25 mouse cellular contexts compared by ENCODE assay signal in the genomic region with DNA sequence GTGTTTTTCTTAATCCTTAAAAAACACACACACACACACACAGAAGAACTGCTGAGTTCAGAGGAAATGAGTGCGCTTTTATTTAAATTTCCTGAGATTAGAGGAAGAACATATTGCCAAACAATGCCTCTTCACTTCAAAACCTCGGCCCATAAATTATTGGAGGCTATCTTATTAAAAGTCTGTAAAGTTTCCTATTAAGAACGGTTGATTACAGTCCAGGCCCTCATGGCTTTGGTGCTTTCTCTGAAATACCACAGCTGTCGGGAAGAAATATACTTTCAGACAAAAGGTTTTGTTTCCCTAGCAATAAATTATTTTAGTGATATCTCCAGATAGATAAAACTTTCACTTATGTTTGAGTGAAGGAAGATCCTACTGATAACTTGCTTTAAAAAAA. TPM values are rescaled to one million over a fixed set of nuclear protein-coding genes. Genes with fewer than 3 reads are reported as not detected.
DNase-seq lines count a peak whose midpoint lies in the region; ATAC-seq lines count a peak whose summit lies in the region.
"Had no signal": no experiment of that assay in that cellular context is flagged by ENCODE, and none has a peak within 500 bp of the region (broad histone marks: within the 10 kb centered on the region; RNA-seq: fewer than 3 reads in every experiment).

No protein-coding gene starts in this region.

- WGBS in kidney, embryonic 14.5 days = 21% methylated on average over 4 of the region's 4 CpGs
- 74% methylated on average over 4 of the region's 4 CpGs for WGBS in hindbrain, embryonic 16.5 days

- H3K4me2 ChIP-seq in kidney, embryonic 14.5 days (replicated peaks; ENCODE audit: low read depth, low read length) = no peak overlapping the region
- H3K4me2 ChIP-seq in hindbrain, embryonic 16.5 days (ENCODE audit: low read length) = no peak overlapping the region
- H3K4me2 ChIP-seq: forebrain, embryonic 13.5 days; heart, embryonic 12.5 days; hindbrain, embryonic 12.5 days had no signal

- no peak overlapping the region for H3K4me3 ChIP-seq in kidney, embryonic 14.5 days (ENCODE audit: low read length)
- no peak overlapping the region for H3K4me3 ChIP-seq in hindbrain, embryonic 16.5 days (ENCODE audit: low read length)
- H3K4me3 ChIP-seq: embryonic facial prominence, embryonic 10.5 days; forebrain, embryonic 13.5 days; heart, embryonic 12.5 days; hindbrain, embryonic 12.5 days had no signal

- H3K27ac ChIP-seq in kidney, embryonic 14.5 days (ENCODE audit: low read depth, low read length) = no peak overlapping the region
- H3K27ac ChIP-seq in hindbrain, embryonic 16.5 days (ENCODE audit: low read depth, low read length) = no peak overlapping the region
- H3K27ac ChIP-seq: embryonic facial prominence, embryonic 10.5 days; forebrain, embryonic 13.5 days; hindbrain, embryonic 12.5 days; hindbrain, postnatal 0 days had no signal

- peak; percentile 66; the same call in 1 of the 2 replicates for ATAC-seq in kidney, embryonic 14.5 days (ENCODE audit: low FRiP score, low TSS enrichment)
- peak; percentile 22 to 42; a peak in 2 of 4 replicates for ATAC-seq in hematopoietic stem cell, adult 5-6 weeks (replicated peaks in 1 of 2; ENCODE audit: insufficient read depth in 1 of 2, low FRiP score in 2 of 2, low TSS enrichment in 1 of 2, low read depth in 1 of 2, poor library complexity in 2 of 2, severe bottlenecking in 2 of 2)
- no peak for ATAC-seq in hindbrain, embryonic 16.5 days
- ATAC-seq: forebrain, embryonic 13.5 days; forebrain, postnatal 0 days; hindbrain, postnatal 0 days had no signal

- no peaks in the 10 kb centered on the region; the same call in 1 of the 2 replicates for H3K4me1 ChIP-seq in kidney, embryonic 14.5 days (ENCODE audit: control insufficient read depth, insufficient read depth, low read length)
- H3K4me1 ChIP-seq in hindbrain, embryonic 16.5 days (ENCODE audit: control insufficient read depth, insufficient read depth, low read depth, low read length) = no peaks in the 10 kb centered on the region
- H3K4me1 ChIP-seq: embryonic facial prominence, embryonic 10.5 days; forebrain, embryonic 13.5 days; heart, embryonic 12.5 days; hindbrain, embryonic 12.5 days had no signal

- H3K27me3 ChIP-seq in kidney, embryonic 14.5 days (ENCODE audit: control insufficient read depth, insufficient read depth, low read length) = no peaks in the 10 kb centered on the region
- H3K27me3 ChIP-seq in hindbrain, embryonic 16.5 days (replicated peaks; ENCODE audit: control insufficient read depth, insufficient read depth, low read length) = no peaks in the 10 kb centered on the region
- H3K27me3 ChIP-seq: forebrain, embryonic 13.5 days; heart, embryonic 12.5 days; hindbrain, embryonic 12.5 days had no signal

- H3K9ac ChIP-seq in kidney, embryonic 14.5 days (ENCODE audit: low read depth, low read length) = no peak overlapping the region
- H3K9ac ChIP-seq in hindbrain, embryonic 16.5 days (ENCODE audit: low read depth, low read length) = no peak overlapping the region
- H3K9ac ChIP-seq: forebrain, embryonic 13.5 days; forebrain, postnatal 0 days; heart, embryonic 12.5 days; hindbrain, embryonic 12.5 days had no signal

- no peak for DNase-seq in kidney, adult 18-20 months
- DNase-seq in kidney, postnatal 10 days = peak; percentile 26
- DNase-seq in adrenal gland, postnatal 25 days = no peak
- DNase-seq: adrenal gland, adult 2 months; adrenal gland, postnatal 36 days; cerebellum, adult 8-10 months; cerebellum, postnatal 14 days; forebrain, postnatal 0 days; gastrocnemius, postnatal 25 days had no signal

- no peaks in the 10 kb centered on the region for H3K9me3 ChIP-seq in kidney, embryonic 14.5 days (ENCODE audit: control insufficient read depth, low read length)
- H3K9me3 ChIP-seq in hindbrain, embryonic 16.5 days (ENCODE audit: control insufficient read depth, low read length) = no peaks in the 10 kb centered on the region
- H3K9me3 ChIP-seq: embryonic facial prominence, embryonic 10.5 days; forebrain, embryonic 13.5 days; heart, embryonic 12.5 days; hindbrain, embryonic 12.5 days had no signal

- H3K36me3 ChIP-seq in kidney, embryonic 14.5 days (ENCODE audit: control insufficient read depth, insufficient read depth, low read length) = no peaks in the 10 kb centered on the region
- no peaks in the 10 kb centered on the region for H3K36me3 ChIP-seq in hindbrain, embryonic 16.5 days (ENCODE audit: control insufficient read depth, insufficient read depth, low read length)
- H3K36me3 ChIP-seq: embryonic facial prominence, embryonic 10.5 days; heart, embryonic 12.5 days; hindbrain, embryonic 12.5 days had no signal

RNA-seq across cellular contexts. Expression of a gene that starts 26.3 kb away (rescaled TPM):
- polyA plus RNA-seq in kidney, embryonic 14.5 days (2014; fragmentation: Nextera tagmentation; extraction: Ambion mirVana) = 463 and 518 TPM in 2 replicates
- 275 and 300 TPM in 2 replicates for total RNA-seq in hematopoietic stem cell, adult 5-6 weeks (2017)
- polyA plus RNA-seq in hindbrain, embryonic 16.5 days (2015; fragmentation: Nextera tagmentation; extraction: Ambion mirVana) = 154 and 160 TPM in 2 replicates
- 132 and 150 TPM in 2 replicates for total RNA-seq in adrenal gland, postnatal 25 days (2021)

RNA-seq across cellular contexts. Expression of a gene that starts 48.7 kb away (rescaled TPM):
- polyA plus RNA-seq in kidney, embryonic 14.5 days (2014; fragmentation: Nextera tagmentation; extraction: Ambion mirVana) = not detected in 2 replicates
- not detected in 2 replicates for total RNA-seq in hematopoietic stem cell, adult 5-6 weeks (2017)
- polyA plus RNA-seq in hindbrain, embryonic 16.5 days (2015; fragmentation: Nextera tagmentation; extraction: Ambion mirVana) = not detected in 2 replicates
- total RNA-seq in adrenal gland, postnatal 25 days (2021) = not detected in 2 replicates
- total RNA-seq: adrenal gland, adult 2 months; adrenal gland, postnatal 36 days; ES-E14; forebrain, postnatal 0 days; gastrocnemius, adult 18-20 months; gastrocnemius, postnatal 25 days; granulocyte monocyte progenitor cell, adult 5-6 weeks; heart, adult 8-10 months; heart, postnatal 25 days; hindbrain, postnatal 0 days had no signal
- polyA plus RNA-seq: adrenal gland, adult 2 months; cortical plate, adult 2 months; embryonic facial prominence, embryonic 10.5 days; embryonic facial prominence, embryonic 14.5 days; forebrain, embryonic 13.5 days; forebrain, postnatal 0 days; heart, embryonic 12.5 days; heart, embryonic 16.5 days; hindbrain, embryonic 12.5 days; hindbrain, postnatal 0 days had no signal
